Mouse (Mus musculus) embryonic fibroblast, embryonic 13.5 days (primary cell): ENCODE measurements at regions not wholly inside any gene's neighbourhood (a gene's known extent, or its start where the extent isn't known, plus 50 kb on each side); places are given as distances from the start of the nearest gene placed in this dataset.

Source experiments
- CTCF ChIP-seq: IDR thresholded peaks from 2 replicates; pipeline ENCODE4 v1.5.1; 2011; ENCODE audit warnings: mild to moderate bottlenecking, control low read depth, low read length, moderate library complexity, borderline replicate concordance; ENCODE audit not compliant: insufficient read depth
- POLR2A ChIP-seq: IDR thresholded peaks from 2 replicates; pipeline ENCODE4 v1.6.1; 2011; ENCODE audit warnings: low read depth, mild to moderate bottlenecking, control low read depth, low read length, moderate library complexity

- TF ChIP-seq POLR2A: no peak
- no peak for TF ChIP-seq CTCF
Observed at GRCm38 (mm10) chr5:73885691-73886090, 182.5 kb downstream of the Usp46 start.
